Mouse (Mus musculus): ENCODE measurements around the gene Creb3l2.

DNA sequence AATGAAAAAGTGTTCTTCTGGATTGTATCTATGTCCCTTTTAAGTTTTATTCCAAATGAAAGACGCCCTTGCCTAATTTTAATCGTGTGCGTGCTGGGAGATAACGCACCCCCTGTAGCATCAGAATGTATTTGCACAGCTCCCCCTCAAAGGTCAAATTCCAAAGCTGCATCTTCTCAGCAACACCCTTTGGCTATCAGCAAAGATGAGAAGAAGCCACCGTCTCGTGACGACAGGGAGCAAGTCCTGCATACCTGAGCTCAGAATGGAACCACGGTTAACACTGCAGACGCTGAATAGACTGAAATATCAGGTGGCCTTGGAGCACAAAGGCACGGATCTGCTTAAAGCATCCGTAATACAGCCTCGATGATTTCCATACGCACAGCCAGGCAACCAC is 73.7 kb downstream of the Creb3l2 start:
- no peak for TF ChIP-seq CTCF (IDR thresholded peaks at IDR 0.05; ENCODE audit: extremely low read depth, insufficient read depth, insufficient read length, insufficient replicate concordance)
- no peak for TF ChIP-seq POLR2A (IDR thresholded peaks at IDR 0.05; ENCODE audit: low read depth, low read length)
